Mouse (Mus musculus) forebrain, embryonic 16.5 days (tissue): ENCODE results near the gene Six4. TPM values are rescaled to one million over a fixed set of nuclear protein-coding genes. Genes with fewer than 3 reads are reported as not detected.

Source experiments
- ATAC-seq: fragments of 200-750 bp; cut with Nextera tagmentation; 2 replicates; pipeline ENCODE4 v1.8.0; 2017; ENCODE audit warnings: mild to moderate bottlenecking, moderate library complexity
- H3K27ac ChIP-seq: fragments of 300-500 bp; sonication (generic); 2 replicates; pipeline ENCODE4 v1.5.1; 2014; ENCODE audit warnings: low read length, control low read depth
- H3K27me3 ChIP-seq: fragments of 300-500 bp; sonication (generic); replicated peaks from 2 replicates; pipeline ENCODE4 v1.6.1; 2014; ENCODE audit warnings: low read length; ENCODE audit not compliant: control insufficient read depth, insufficient read depth
- H3K36me3 ChIP-seq: fragments of 300-500 bp; sonication (generic); 2 replicates; pipeline ENCODE4 v1.6.1; 2014; ENCODE audit not compliant: control insufficient read depth, insufficient read depth
- H3K4me1 ChIP-seq: fragments of 300-500 bp; sonication (generic); replicated peaks from 2 replicates; pipeline ENCODE4 v1.6.1; 2014; ENCODE audit warnings: low read length; ENCODE audit not compliant: control insufficient read depth, insufficient read depth
- H3K4me2 ChIP-seq: fragments of 300-500 bp; sonication (generic); 2 replicates; pipeline ENCODE4 v1.6.1; 2014; ENCODE audit warnings: mild to moderate bottlenecking, low read length, control low read depth
- H3K4me3 ChIP-seq: fragments of 300-500 bp; sonication (generic); replicated peaks from 2 replicates; pipeline ENCODE4 v1.5.1; 2014; ENCODE audit warnings: mild to moderate bottlenecking, low read length, control low read depth
- H3K9ac ChIP-seq: fragments of 300-500 bp; sonication (generic); replicated peaks from 2 replicates; pipeline ENCODE4 v1.6.1; 2014; ENCODE audit warnings: low read depth, low read length, control low read depth
- H3K9me3 ChIP-seq: fragments of 300-500 bp; sonication (generic); 2 replicates; pipeline ENCODE4 v1.6.1; 2016; ENCODE audit warnings: low read length; ENCODE audit not compliant: control insufficient read depth
- WGBS: fragments of 180-500 bp; shearing (Covaris S2); extraction: QIAGEN DNeasy Blood & Tissue Kit; methylation state at CpG from one replicate; pipeline ENCODE4 v1.1.7; 2014; 5-methylcytosine and 5-hydroxymethylcytosine counted together
- polyA plus RNA-seq: library from polyadenylated mRNA; unstranded; fragments of >200 nt; fragmentation: Nextera tagmentation; extraction: Ambion mirVana; gene quantifications from 2 replicates; pipeline ENCODE4 v1.2.1, GENCODE M21; 2015

Six4 gene
- polyA plus RNA-seq, 1 experiment from 2014 or later, result 0.38 TPM

DNA sequence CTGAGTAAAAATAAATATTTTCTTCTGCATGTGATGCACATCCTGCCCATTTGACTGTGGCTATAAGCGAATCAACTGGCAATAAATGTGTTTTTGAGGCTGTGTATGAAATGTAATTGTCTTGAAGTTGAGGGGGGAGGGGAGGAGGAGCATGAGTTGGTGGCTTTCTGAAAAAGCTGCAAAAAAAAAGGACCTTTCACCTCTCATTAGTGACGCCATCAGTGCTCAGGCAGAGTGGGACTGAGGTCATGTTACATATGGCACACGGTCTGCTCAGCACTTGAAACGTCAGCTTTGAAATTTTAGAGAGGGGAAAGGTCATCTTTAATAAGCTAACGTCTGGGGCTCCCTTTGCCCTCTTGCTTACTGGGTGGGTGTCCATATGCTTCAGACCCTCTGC lies 57.8 kb downstream of the Six4 start:
- no peak for ATAC-seq
- Histone ChIP-seq H3K4me3 (no peak overlapping the region), H3K9me3 (no peaks in the 10 kb centered on the region), H3K9ac (no peak overlapping the region), H3K27ac (no peak overlapping the region), H3K27me3 (peaks cover 64% of the 10 kb centered on the region), H3K4me1 (peaks cover 6% of the 10 kb centered on the region), H3K36me3 (no peaks in the 10 kb centered on the region), H3K4me2 (no peak overlapping the region)
- WGBS, result 16% methylated on average over 5 of the region's 5 CpGs

DNA sequence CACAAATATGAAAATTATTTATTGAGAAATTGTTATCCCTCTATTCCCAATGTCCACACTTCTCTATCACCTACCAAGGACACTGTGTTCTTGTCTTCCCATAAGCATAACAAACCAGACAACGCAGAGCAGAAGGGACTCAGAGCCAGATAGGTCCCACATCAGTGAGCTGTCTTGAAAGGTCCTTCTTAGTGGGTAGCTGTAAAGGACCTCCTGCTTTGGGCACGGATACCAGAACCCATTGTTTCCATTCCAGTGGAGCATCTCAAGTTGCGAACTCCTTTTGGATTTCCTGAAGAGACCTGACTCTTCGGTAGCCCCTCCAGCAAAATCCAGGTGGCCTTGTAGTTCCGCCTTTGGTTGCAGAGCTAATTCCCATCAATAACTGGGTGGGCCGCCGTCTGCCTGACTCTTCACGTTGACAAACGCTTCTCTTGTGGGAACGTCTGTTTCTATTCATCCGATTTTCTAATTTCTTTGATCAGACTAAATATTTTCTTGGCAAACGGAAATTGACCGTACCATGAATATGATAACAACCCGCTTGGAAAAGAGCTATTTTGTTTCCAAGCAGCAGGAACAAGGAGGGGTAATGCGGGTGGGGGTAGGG lies 58.6 kb downstream of the Six4 start:
- Histone ChIP-seq H3K27me3 (peaks cover 69% of the 10 kb centered on the region), H3K9ac (no peak overlapping the region), H3K9me3 (no peaks in the 10 kb centered on the region), H3K4me1 (peaks cover 6% of the 10 kb centered on the region), H3K4me2 (no peak overlapping the region), H3K4me3 (no peak overlapping the region), H3K27ac (no peak overlapping the region), H3K36me3 (no peaks in the 10 kb centered on the region)
- 12% methylated on average over 15 of the region's 15 CpGs for WGBS
- no peak for ATAC-seq

DNA sequence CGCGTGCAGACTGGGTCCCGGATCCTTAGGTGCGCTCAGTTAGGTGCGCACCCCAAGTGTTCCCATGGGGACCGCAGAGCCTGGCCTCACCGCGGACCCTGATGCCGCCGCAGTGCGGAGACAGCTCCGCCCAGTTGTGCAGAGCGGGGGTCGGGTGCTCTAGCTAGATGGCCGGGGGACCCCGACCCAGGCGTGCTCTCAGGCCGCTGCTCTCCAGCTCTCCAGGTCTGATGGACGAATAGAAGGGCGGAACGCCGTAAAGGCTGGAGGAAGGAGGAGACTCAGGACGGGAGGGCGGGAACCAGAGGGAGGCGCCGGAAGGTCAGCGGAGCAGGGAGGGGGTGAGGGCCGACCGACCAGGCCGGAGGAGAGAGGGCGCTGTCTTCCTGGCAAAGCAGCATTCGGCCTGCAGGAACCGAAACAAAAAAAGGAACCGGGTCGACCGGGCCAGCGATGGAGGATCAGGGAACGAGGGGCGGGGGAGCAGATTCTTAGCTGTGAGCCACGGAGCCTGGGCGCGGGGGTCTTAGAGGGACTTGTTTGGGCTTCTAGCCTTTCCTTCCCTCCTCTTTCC lies 59.5 kb downstream of the Six4 start, which contains the start of gene Six1:
Gene Six1, minus strand, starts transcription at position 220 of the 574 bp plus-strand sequence.
- peaks cover 76% of the 10 kb centered on the region for H3K27me3 ChIP-seq
- H3K4me1 ChIP-seq, result peaks cover 6% of the 10 kb centered on the region
- H3K27ac ChIP-seq, result no peak within 1 kb of the TSS
- H3K9ac ChIP-seq, result no peak within 1 kb of the TSS
- WGBS, result under 1% methylated on average over 42 of the region's 42 CpGs
- no peaks in the 10 kb centered on the region for H3K36me3 ChIP-seq
- H3K4me2 ChIP-seq, result peak within 1 kb of the TSS; percentile 44
- H3K9me3 ChIP-seq, result no peaks in the 10 kb centered on the region
- peak; percentile 72 for ATAC-seq
- H3K4me3 ChIP-seq, result peak within 1 kb of the TSS; percentile 32

- WGBS, result 1% methylated on average over 34 of the region's 34 CpGs
- H3K27me3 ChIP-seq, result peaks cover 80% of the 10 kb centered on the region
- peaks cover 6% of the 10 kb centered on the region for H3K4me1 ChIP-seq
- H3K4me3 ChIP-seq, result no peak overlapping the region
- no peak overlapping the region for H3K27ac ChIP-seq
- H3K9ac ChIP-seq, result no peak overlapping the region
- no peaks in the 10 kb centered on the region for H3K9me3 ChIP-seq
- ATAC-seq, result no peak
- H3K4me2 ChIP-seq, result no peak overlapping the region; the same call in 1 of the 2 replicates
- no peaks in the 10 kb centered on the region for H3K36me3 ChIP-seq
These were observed 60.3 kb downstream of the Six4 start for GRCm38 (mm10) chr12:73052651-73053591.

DNA sequence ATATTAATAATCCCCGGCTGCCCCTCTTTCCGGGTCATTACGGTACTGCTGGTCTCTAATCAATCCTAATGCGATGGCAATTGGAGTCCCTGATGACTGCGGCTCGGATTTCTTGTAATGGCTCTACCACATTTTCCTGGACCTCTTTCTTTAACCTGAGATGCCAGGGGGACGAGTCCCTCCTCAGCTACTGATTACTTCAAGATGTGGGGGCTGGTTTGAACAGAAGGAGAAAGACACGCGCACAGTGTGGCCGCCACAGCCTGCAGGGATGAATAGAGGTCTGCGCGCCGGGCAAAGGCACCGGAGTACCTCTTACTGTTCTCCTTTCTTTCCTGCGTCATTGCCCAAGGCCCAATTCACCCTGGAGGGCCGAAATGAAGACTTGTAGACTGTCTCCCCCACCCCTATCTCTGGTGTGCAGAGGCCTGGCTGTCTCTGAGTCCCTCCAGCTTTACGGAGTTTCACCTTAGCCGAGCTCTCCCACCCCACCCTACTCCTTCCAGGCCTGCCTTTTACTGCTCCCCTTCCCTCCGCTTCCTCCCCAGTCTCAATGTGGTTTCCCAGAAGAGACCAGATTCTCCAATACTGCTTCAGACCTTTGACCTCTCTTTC lies 61.1 kb downstream of the Six4 start:
- H3K4me3 ChIP-seq, result no peak overlapping the region
- no peaks in the 10 kb centered on the region for H3K36me3 ChIP-seq
- no peak for ATAC-seq
- no peaks in the 10 kb centered on the region for H3K9me3 ChIP-seq
- H3K27me3 ChIP-seq, result peaks cover 80% of the 10 kb centered on the region
- H3K27ac ChIP-seq, result no peak overlapping the region
- H3K4me2 ChIP-seq, result no peak overlapping the region
- peaks cover 6% of the 10 kb centered on the region for H3K4me1 ChIP-seq
- no peak overlapping the region for H3K9ac ChIP-seq
- WGBS, result 1% methylated on average over 19 of the region's 19 CpGs

DNA sequence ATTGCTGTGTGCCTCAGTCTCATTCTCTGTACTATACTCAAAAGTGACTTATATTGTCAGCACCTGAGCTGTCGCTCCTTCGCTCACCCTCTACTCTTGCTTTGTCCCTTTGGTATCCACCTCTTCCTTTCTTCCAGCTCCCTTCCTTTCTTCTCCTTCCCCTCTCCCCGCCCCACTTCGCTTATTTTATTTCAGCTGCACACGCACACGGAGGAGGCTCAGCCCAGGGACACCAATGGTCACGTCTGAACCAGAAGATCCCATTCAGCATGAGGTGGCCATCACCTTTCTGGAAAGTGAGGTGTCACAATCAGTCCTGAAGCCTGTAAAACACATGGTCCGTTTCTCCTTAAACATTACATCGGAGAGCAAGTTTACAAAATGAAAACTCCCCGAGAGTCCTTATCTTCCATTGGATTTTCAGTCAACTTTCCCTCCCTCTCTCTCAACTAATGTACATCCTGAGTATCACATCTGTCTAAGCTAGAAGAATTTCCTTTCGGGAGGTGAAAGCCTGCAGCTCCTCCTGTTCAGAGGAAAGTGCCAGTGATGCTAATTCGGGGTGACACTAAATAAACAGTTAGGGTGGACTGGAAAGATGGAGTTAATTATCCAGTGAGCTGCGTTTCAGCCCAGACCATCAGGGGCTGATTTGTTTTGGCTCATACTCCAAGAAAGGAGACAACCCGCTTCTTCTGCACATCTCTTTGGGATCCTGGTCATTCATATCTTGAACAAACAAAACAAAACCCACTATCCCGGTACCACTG lies 62.3 kb downstream of the Six4 start:
- H3K9ac ChIP-seq, result no peak overlapping the region
- no peak for ATAC-seq
- H3K4me3 ChIP-seq, result no peak overlapping the region
- no peak overlapping the region for H3K4me2 ChIP-seq
- H3K4me1 ChIP-seq, result peaks cover 15% of the 10 kb centered on the region
- no peaks in the 10 kb centered on the region for H3K36me3 ChIP-seq
- no peak overlapping the region for H3K27ac ChIP-seq
- peaks cover 84% of the 10 kb centered on the region for H3K27me3 ChIP-seq
- no peaks in the 10 kb centered on the region for H3K9me3 ChIP-seq
- WGBS, result under 1% methylated on average over 15 of the region's 15 CpGs

DNA sequence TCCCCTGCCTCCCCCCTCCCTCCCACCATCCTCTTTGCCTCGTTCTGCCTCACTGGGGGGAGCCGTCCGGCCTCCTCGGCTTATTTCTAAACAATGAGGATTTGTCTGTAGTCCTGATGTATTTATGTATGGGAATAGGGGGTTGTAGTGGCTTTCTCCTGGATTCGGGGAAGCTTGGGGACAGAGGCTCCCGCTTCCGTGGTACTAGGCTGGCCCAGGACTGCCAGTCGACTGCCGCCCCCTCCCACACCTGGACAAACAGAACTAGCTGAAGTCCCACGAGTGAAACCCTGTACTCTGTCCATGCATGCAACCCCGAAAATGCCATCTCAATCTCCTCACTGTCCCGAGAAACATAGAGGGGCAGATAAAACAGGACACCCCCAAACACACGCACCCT lies 63.0 kb downstream of the Six4 start:
- H3K4me3 ChIP-seq, result no peak overlapping the region
- ATAC-seq, result no peak
- peaks cover 84% of the 10 kb centered on the region for H3K27me3 ChIP-seq
- H3K4me2 ChIP-seq, result no peak overlapping the region
- WGBS, result 0% methylated on average over 13 of the region's 13 CpGs
- no peaks in the 10 kb centered on the region for H3K36me3 ChIP-seq
- H3K9me3 ChIP-seq, result no peaks in the 10 kb centered on the region
- H3K9ac ChIP-seq, result no peak overlapping the region
- H3K27ac ChIP-seq, result no peak overlapping the region
- peaks cover 21% of the 10 kb centered on the region for H3K4me1 ChIP-seq
